Mouse (Mus musculus) lung, adult 2 months (tissue): Measurements from ENCODE around the gene Fgf13.

Experiments used
- CTCF ChIP-seq: fragments of 200-500 bp; IDR thresholded peaks from 2 replicates; pipeline ENCODE4 v1.5.1; 2011; ENCODE audit warnings: mild to moderate bottlenecking, low read length, control low read depth; ENCODE audit not compliant: insufficient read depth
- POLR2A ChIP-seq: fragments of 200-500 bp; IDR thresholded peaks from 2 replicates; pipeline ENCODE4 v1.6.1; 2011; ENCODE audit warnings: low read depth, mild to moderate bottlenecking, control low read depth, low read length, borderline replicate concordance; ENCODE audit errors: extremely low read depth

DNA sequence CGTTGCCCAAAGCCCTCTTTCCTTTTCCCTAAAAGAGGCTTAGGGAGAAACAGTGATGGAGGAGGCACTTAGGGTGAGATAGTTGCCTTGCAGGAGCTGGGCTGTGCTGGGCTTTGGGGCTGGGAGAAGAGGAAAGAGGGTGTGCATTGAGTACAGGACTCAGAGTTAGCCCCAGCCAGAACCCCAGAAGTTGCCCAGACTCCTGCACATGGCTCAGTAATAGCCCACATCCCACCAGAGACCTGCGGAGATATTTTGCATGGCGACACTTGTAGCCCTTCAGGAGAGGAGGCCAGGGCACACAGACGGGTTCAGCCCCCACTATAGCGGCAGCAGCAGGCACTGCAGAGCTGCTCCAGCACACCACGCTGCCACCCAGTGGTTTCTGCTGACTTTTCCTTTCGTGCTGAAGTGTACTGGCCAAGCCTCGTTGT lies 432.9 kb downstream of the Fgf13 start:
- TF ChIP-seq POLR2A (no peak), CTCF (no peak)
